Mouse (Mus musculus): ENCODE measurements around the gene Gm6899.

DNA sequence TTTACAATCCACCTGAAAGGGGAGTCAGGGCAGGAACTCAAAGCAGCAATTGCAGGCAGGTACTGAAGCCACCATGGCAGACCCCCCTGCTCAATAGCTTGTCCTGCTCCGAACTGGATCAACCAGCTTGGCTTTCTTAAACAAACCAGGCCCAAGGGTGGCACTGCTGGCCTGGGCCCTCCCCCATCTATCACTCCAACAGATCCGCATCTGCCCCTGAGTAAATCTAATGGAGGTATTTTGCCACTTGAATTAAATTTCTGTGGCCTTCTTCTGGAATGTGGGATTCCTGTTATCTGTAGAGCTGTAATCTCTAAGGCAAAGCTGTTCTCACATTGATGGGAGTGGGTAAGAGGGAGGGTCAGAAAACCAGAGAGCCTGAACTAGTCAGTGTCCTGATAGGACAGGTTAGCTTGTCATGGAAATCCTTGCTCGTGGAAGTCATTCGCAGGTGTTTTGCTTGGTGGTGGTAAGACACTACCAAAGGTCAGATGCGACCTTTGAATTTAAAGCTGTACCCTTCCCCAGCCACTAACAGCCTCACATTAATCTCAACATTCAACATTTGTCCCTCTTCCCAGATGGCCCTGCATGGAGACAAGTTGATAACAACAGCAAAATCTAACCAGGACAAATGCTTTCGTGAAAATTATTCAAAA is 517 bp upstream of the Gm6899 start:
- TF ChIP-seq ZC3H11A (IDR thresholded peaks at IDR 0.05; ENCODE audit: borderline replicate concordance, low read depth, low read length) (no peak), MAFK (IDR thresholded peaks at IDR 0.05; ENCODE audit: insufficient read depth, low read depth, low read length) (no peak), HCFC1 (IDR thresholded peaks at IDR 0.05; ENCODE audit: borderline replicate concordance, insufficient read depth, low read length) (no peak), ZNF384 (IDR thresholded peaks at IDR 0.05; ENCODE audit: low read depth, low read length) (no peak)

All from ES-E14 (cell line).